Mouse (Mus musculus) intestine, embryonic 15.5 days (tissue): Measurements from ENCODE around the gene Gm11492. TPM values are rescaled to one million over a fixed set of nuclear protein-coding genes. Genes with fewer than 3 reads are reported as not detected.

Experiments
- ATAC-seq: fragments of 200-750 bp; cut with Nextera tagmentation; 2 replicates; pipeline ENCODE4 v1.8.0; 2017; ENCODE audit warnings: moderate TSS enrichment, moderate library complexity
- H3K27ac ChIP-seq: fragments of 300-500 bp; sonication (generic); 2 replicates; pipeline ENCODE4 v1.5.1; 2015; ENCODE audit warnings: mild to moderate bottlenecking, inconsistent platforms
- H3K27me3 ChIP-seq: fragments of 300-500 bp; sonication (generic); replicated peaks from 2 replicates; pipeline ENCODE4 v1.6.1; 2015; ENCODE audit warnings: inconsistent platforms
- H3K36me3 ChIP-seq: fragments of 300-500 bp; sonication (generic); 2 replicates; pipeline ENCODE4 v1.6.1; 2015; ENCODE audit warnings: inconsistent platforms
- H3K4me1 ChIP-seq: fragments of 300-500 bp; sonication (generic); replicated peaks from 2 replicates; pipeline ENCODE4 v1.6.1; 2015; ENCODE audit warnings: inconsistent platforms
- H3K4me2 ChIP-seq: fragments of 300-500 bp; sonication (generic); replicated peaks from 2 replicates; pipeline ENCODE4 v1.6.1; 2015; ENCODE audit warnings: mild to moderate bottlenecking, inconsistent platforms
- H3K4me3 ChIP-seq: fragments of 300-500 bp; sonication (generic); replicated peaks from 2 replicates; pipeline ENCODE4 v1.5.1; 2015; ENCODE audit warnings: inconsistent platforms
- H3K9ac ChIP-seq: fragments of 300-500 bp; sonication (generic); 2 replicates; pipeline ENCODE4 v1.6.1; 2015; ENCODE audit warnings: inconsistent platforms
- H3K9me3 ChIP-seq: fragments of 300-500 bp; sonication (generic); 2 replicates; pipeline ENCODE4 v1.6.1; 2016; ENCODE audit warnings: inconsistent platforms
- WGBS: fragments of 180-500 bp; shearing (Covaris S2); methylation state at CpG from one replicate; pipeline ENCODE4 v1.1.7; 2015; 5-methylcytosine and 5-hydroxymethylcytosine counted together
- polyA plus RNA-seq: library from polyadenylated mRNA; unstranded; fragments of >200 nt; fragmentation: Nextera tagmentation; extraction: Ambion mirVana; gene quantifications from 2 replicates; pipeline ENCODE4 v1.2.1, GENCODE M21; 2015

Gm11492 gene
- polyA plus RNA-seq, 1 experiment from 2014 or later = not detected

- 31% methylated on average over 13 of the region's 13 CpGs for WGBS
- H3K4me1 ChIP-seq = peaks cover 46% of the 10 kb centered on the region
- peak overlapping the region; percentile 78 for H3K9ac ChIP-seq
- peak overlapping the region; percentile 85 for H3K4me2 ChIP-seq
- H3K27me3 ChIP-seq = no peaks in the 10 kb centered on the region
- peaks cover 13% of the 10 kb centered on the region for H3K36me3 ChIP-seq
- H3K9me3 ChIP-seq = no peaks in the 10 kb centered on the region
- peak overlapping the region; percentile 77 for H3K4me3 ChIP-seq
- ATAC-seq = no peak
- peak overlapping the region; percentile 97 for H3K27ac ChIP-seq
These were observed 26.5 kb downstream of the Gm11492 start for GRCm38 (mm10) chr11:87592713-87593598.

- Histone ChIP-seq H3K4me2 (peak overlapping the region; percentile 91), H3K36me3 (peaks cover 34% of the 10 kb centered on the region), H3K4me1 (peaks cover 31% of the 10 kb centered on the region), H3K27me3 (no peaks in the 10 kb centered on the region), H3K9me3 (no peaks in the 10 kb centered on the region), H3K4me3 (peak overlapping the region; percentile 65), H3K9ac (peak overlapping the region; percentile 81), H3K27ac (peak overlapping the region; percentile 68)
- 2% methylated on average over 27 of the region's 37 CpGs for WGBS
- peak; percentile 67 for ATAC-seq
These were observed 28.9 kb downstream of the Gm11492 start for GRCm38 (mm10) chr11:87595327-87595841.

- Histone ChIP-seq H3K4me3 (peak overlapping the region; percentile 65), H3K9me3 (no peaks in the 10 kb centered on the region), H3K9ac (peak overlapping the region; percentile 81), H3K4me1 (peaks cover 28% of the 10 kb centered on the region), H3K36me3 (peaks cover 39% of the 10 kb centered on the region), H3K27ac (peak overlapping the region; percentile 68), H3K27me3 (no peaks in the 10 kb centered on the region), H3K4me2 (peak overlapping the region; percentile 91)
- 8% methylated on average over 7 of the region's 7 CpGs for WGBS
- ATAC-seq = no peak
These were observed 29.5 kb downstream of the Gm11492 start for GRCm38 (mm10) chr11:87595976-87596375.

GRCm38 (mm10) chr11:87596492-87596891 is 30.0 kb downstream of the Gm11492 start:
- Histone ChIP-seq H3K27ac (no peak overlapping the region), H3K9me3 (no peaks in the 10 kb centered on the region), H3K4me3 (peak overlapping the region; percentile 65; the same call in 1 of the 2 replicates), H3K36me3 (peaks cover 42% of the 10 kb centered on the region), H3K9ac (no peak overlapping the region), H3K4me1 (peaks cover 28% of the 10 kb centered on the region), H3K4me2 (peak overlapping the region; percentile 91), H3K27me3 (no peaks in the 10 kb centered on the region)
- ATAC-seq = no peak
- WGBS = 43% methylated on average over 2 of the region's 2 CpGs

GRCm38 (mm10) chr11:87597061-87597460 is 30.6 kb downstream of the Gm11492 start:
- Histone ChIP-seq H3K27ac (no peak overlapping the region), H3K4me1 (peaks cover 28% of the 10 kb centered on the region), H3K4me2 (no peak overlapping the region), H3K4me3 (no peak overlapping the region), H3K27me3 (no peaks in the 10 kb centered on the region), H3K36me3 (peaks cover 42% of the 10 kb centered on the region), H3K9me3 (no peaks in the 10 kb centered on the region), H3K9ac (no peak overlapping the region)
- no peak for ATAC-seq

- H3K27ac ChIP-seq = no peak overlapping the region
These were observed 33.1 kb downstream of the Gm11492 start for GRCm38 (mm10) chr11:87599395-87600089.

GRCm38 (mm10) chr11:87600322-87600853 is 33.9 kb downstream of the Gm11492 start:
- no peak overlapping the region for H3K4me3 ChIP-seq
- no peak for ATAC-seq
- no peaks in the 10 kb centered on the region for H3K9me3 ChIP-seq
- H3K27ac ChIP-seq = no peak overlapping the region
- 95% methylated on average over 10 of the region's 10 CpGs for WGBS
- no peaks in the 10 kb centered on the region for H3K27me3 ChIP-seq
- no peak overlapping the region for H3K9ac ChIP-seq
- H3K36me3 ChIP-seq = peaks cover 74% of the 10 kb centered on the region
- H3K4me2 ChIP-seq = no peak overlapping the region
- peaks cover 11% of the 10 kb centered on the region for H3K4me1 ChIP-seq

More at GRCm38 (mm10) chr11:87599395-87600089, 33.1 kb downstream of the Gm11492 start:
- peaks cover 65% of the 10 kb centered on the region for H3K36me3 ChIP-seq
- no peaks in the 10 kb centered on the region for H3K9me3 ChIP-seq
- H3K4me1 ChIP-seq = peaks cover 11% of the 10 kb centered on the region
- no peak overlapping the region for H3K9ac ChIP-seq
- H3K4me3 ChIP-seq = no peak overlapping the region
- ATAC-seq = peak; percentile 50
- no peak overlapping the region for H3K4me2 ChIP-seq
- no peaks in the 10 kb centered on the region for H3K27me3 ChIP-seq
- 74% methylated on average over 13 of the region's 13 CpGs for WGBS

GRCm38 (mm10) chr11:87602234-87602633 is 35.8 kb downstream of the Gm11492 start:
- no peak for ATAC-seq
- H3K27me3 ChIP-seq = no peaks in the 10 kb centered on the region
- H3K9ac ChIP-seq = no peak overlapping the region
- H3K36me3 ChIP-seq = peaks cover 78% of the 10 kb centered on the region
- no peak overlapping the region for H3K4me2 ChIP-seq
- H3K9me3 ChIP-seq = no peaks in the 10 kb centered on the region
- no peak overlapping the region for H3K4me3 ChIP-seq
- WGBS = 92% methylated on average over 9 of the region's 9 CpGs
- H3K27ac ChIP-seq = no peak overlapping the region
- no peaks in the 10 kb centered on the region; the same call in 1 of the 2 replicates for H3K4me1 ChIP-seq

- Histone ChIP-seq H3K36me3 (peaks cover 71% of the 10 kb centered on the region), H3K9ac (no peak overlapping the region), H3K27ac (no peak overlapping the region), H3K9me3 (no peaks in the 10 kb centered on the region), H3K4me3 (no peak overlapping the region), H3K27me3 (no peaks in the 10 kb centered on the region), H3K4me2 (no peak overlapping the region), H3K4me1 (no peaks in the 10 kb centered on the region; the same call in 1 of the 2 replicates)
- ATAC-seq = no peak
- WGBS = 100% methylated on average over 2 of the region's 2 CpGs
These were observed 37.1 kb downstream of the Gm11492 start for GRCm38 (mm10) chr11:87603571-87603970.

GRCm38 (mm10) chr11:87609264-87609663 is 42.8 kb downstream of the Gm11492 start:
- WGBS = 89% methylated on average over 7 of the region's 7 CpGs
- ATAC-seq = no peak
- H3K4me3 ChIP-seq = no peak overlapping the region
- no peak overlapping the region for H3K27ac ChIP-seq
- H3K4me1 ChIP-seq = no peaks in the 10 kb centered on the region
- H3K36me3 ChIP-seq = peaks cover 55% of the 10 kb centered on the region
- H3K9ac ChIP-seq = no peak overlapping the region
- H3K27me3 ChIP-seq = no peaks in the 10 kb centered on the region
- no peak overlapping the region for H3K4me2 ChIP-seq
- H3K9me3 ChIP-seq = no peaks in the 10 kb centered on the region

- peaks cover 47% of the 10 kb centered on the region for H3K36me3 ChIP-seq
- no peak overlapping the region for H3K4me3 ChIP-seq
- H3K4me1 ChIP-seq = no peaks in the 10 kb centered on the region
- H3K9ac ChIP-seq = no peak overlapping the region
- H3K9me3 ChIP-seq = no peaks in the 10 kb centered on the region
- WGBS = 90% methylated on average over 9 of the region's 9 CpGs
- no peak overlapping the region for H3K4me2 ChIP-seq
- H3K27me3 ChIP-seq = no peaks in the 10 kb centered on the region
- no peak overlapping the region for H3K27ac ChIP-seq
- ATAC-seq = no peak
These were observed 45.1 kb downstream of the Gm11492 start for GRCm38 (mm10) chr11:87611547-87611946.

GRCm38 (mm10) chr11:87613972-87614371 is 47.5 kb downstream of the Gm11492 start:
- Histone ChIP-seq H3K4me2 (no peak overlapping the region), H3K9ac (no peak overlapping the region), H3K36me3 (peaks cover 59% of the 10 kb centered on the region), H3K9me3 (no peaks in the 10 kb centered on the region), H3K4me3 (no peak overlapping the region), H3K4me1 (no peaks in the 10 kb centered on the region), H3K27me3 (no peaks in the 10 kb centered on the region), H3K27ac (no peak overlapping the region)
- whole genome bisulfite sequencing = 88% methylated on average over 7 of the region's 7 CpGs
- ATAC-seq = no peak
